Mouse (Mus musculus) ovary, adult 18-20 months (tissue): ENCODE measurements around the gene Smoc1.
A peak's percentile ranks its signal among the peaks of the same experiment; 100 is the strongest.

Experiments
- DNase-seq: peaks from one replicate; pipeline ENCODE4 v3.0.0; 2022; ENCODE audit warnings: low spot score, mixed read lengths

The Smoc1 gene

GRCm38 (mm10) chr12:81026277-81026994 lies at the start of gene Smoc1:
Gene Smoc1, plus strand, starts transcription at chr12:81026808.
- peak; percentile 81 for DNase-seq

- DNase-seq: no peak
Measured at GRCm38 (mm10) chr12:80982326-80982725, 44.3 kb upstream of the Smoc1 start.

DNA sequence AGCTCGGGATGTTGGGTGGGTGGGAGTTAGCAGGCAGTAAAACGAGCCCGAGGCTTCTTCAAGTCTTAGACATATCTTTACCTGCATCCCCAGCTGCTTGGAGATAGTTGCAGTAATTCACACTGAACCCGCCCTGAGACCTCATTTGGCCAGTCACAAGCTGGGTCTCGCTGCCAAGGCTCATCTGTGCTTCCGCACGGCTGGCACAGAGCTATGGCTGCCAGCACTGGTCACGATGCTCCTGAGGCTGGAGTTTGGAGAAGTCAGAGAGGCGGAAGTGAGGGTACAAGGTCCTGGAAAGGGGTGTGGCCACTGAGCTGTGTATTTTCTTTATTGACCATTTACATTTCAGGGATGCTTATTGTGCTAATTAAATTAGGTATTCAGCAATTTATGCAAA lies 42.9 kb upstream of the Smoc1 start:
- no peak for DNase-seq

- no peak for DNase-seq
Measured at GRCm38 (mm10) chr12:80986628-80987027, 40.0 kb upstream of the Smoc1 start.

- no peak for DNase-seq
Measured at GRCm38 (mm10) chr12:80988286-80988685, 38.3 kb upstream of the Smoc1 start.

GRCm38 (mm10) chr12:80990901-80991445 lies 35.6 kb upstream of the Smoc1 start:
- no peak for DNase-seq

GRCm38 (mm10) chr12:80991806-80992205 lies 34.8 kb upstream of the Smoc1 start:
- DNase-seq: no peak

- DNase-seq: no peak
Measured at GRCm38 (mm10) chr12:80992540-80993122, 34.0 kb upstream of the Smoc1 start.

DNA sequence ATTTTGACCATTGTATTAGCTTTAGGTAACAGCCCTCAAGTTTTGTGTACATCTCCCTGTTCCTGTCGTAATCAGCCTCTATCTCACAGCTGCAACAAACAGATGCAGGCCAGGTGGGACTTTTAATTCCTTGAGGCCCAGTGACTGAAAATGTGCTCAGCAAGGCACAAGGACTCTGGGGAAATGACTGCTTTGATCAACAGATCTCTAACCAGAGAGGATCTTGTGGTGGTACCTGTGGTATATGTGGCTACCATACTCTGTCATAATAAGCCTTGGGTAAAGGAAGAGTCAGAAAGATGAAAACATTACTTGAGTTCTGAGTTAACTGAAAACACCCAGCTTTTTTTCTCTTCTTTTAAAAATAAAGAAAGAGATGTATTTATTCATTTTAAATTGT lies 32.8 kb upstream of the Smoc1 start:
- no peak for DNase-seq

GRCm38 (mm10) chr12:80995326-80995725 lies 31.3 kb upstream of the Smoc1 start:
- no peak for DNase-seq

DNA sequence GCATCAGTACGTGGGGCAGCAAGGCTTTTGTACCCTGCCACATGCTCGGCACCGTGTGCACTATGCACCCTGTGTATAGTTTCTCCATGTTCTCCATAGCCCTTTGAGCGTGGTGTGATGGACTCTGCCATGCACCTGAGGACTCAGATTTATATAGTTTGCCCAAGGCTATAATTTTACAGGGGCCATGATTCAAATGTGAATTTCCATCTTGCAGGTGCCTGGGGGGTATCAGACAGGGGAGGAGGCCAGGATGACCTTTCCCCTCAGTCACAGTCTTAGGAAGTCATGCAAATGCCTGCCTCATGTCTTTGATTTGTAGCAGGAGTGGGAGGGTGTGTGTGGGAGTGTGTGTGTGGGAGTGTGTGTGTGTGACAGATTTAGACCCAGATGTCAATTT lies 29.0 kb upstream of the Smoc1 start:
- no peak for DNase-seq

GRCm38 (mm10) chr12:80998528-80999221 lies 27.9 kb upstream of the Smoc1 start:
- DNase-seq: no peak

DNA sequence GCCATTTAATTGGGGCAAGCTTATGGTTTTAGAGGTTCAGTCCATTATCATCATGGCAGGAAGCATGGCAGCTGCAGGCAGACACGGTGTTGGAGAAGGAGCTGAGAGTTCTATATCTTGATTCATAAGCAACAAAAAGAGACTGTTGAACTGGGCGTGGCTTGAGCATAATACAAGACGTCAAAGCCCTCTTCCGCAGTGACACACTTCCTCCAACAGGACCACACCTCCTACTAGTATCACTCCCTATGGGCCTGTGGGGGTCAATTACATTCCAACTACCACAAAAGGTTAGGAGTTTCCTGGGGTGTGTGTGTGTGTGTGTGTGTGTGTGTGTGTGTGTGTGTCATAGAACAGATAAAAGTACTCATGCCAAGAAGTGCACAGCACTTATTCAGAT lies 25.7 kb upstream of the Smoc1 start:
- no peak for DNase-seq

DNA sequence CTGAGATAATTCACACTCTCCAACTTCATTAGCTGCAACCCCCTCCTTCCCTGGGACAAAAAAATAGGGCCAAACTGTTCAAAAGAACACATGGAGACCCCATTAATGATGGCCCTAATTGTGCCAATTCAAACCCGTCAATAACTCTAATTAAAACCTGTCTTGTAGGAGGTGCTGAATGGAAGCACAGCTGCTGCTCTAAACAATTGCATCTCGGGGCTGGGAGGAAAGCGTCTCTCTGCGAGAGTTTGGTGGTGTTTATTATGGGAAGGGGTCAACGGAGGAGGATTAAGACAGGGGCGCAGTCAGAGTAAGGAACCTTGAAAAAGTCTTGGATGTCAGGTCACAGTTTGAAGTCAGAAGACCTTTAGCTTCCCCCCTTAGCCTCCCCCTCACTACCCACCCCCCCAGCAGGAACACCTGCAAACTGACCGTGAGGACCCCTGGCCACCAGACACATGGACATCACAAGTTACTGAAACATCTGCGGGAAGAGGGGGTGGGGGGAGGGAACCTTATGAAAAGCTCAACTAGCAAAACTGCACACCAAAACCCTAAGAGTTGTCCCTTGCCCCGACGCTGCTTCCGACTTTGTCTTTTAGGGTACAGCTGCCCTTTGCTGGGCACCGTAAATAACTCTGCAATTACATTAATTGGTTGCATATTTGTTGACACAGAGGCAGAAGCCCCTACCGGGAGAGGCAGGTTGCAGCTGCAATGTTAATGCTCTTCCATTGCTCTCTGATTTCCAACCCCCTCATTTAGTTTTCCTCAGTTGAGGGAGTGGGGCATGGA lies 23.6 kb upstream of the Smoc1 start:
- no peak for DNase-seq

DNA sequence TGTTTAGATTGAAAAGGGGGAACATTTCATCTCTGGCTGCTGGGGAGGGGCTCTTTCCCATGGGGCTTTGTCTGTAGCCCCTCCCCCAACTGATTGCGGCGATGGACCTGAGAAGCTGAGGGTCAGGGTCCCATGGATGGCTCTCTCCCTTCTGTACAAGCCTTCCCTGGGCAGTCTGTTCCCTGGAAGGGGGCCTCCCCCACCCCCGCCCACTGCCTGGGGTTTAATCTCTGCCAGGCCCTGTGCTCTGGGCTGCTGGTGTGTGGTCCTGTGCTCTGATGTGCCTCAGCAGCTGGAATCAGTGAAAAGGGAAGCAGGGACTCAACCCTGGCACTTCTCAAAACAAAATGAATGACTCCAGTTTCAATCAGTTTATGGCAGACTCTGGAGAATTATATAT lies 16.8 kb upstream of the Smoc1 start:
- no peak for DNase-seq

DNA sequence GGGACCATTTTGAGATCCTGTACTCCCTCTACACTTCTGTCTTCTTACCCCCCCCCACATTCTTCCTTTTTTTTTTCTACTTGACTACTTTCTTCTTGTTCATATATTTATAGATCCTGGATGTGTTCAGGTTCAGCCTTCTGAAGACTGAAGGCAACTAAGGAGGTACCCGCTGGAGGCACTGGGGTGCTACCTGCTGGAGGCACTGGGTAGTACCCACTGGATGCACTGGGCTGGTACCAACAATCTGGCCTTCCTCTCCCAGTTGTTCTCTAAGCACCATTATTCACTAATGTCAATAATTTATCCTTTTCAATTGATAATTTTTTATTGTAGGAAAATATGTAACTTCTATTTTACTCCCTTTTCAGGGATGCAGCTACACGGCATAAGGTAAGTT lies 14.6 kb upstream of the Smoc1 start:
- no peak for DNase-seq

DNA sequence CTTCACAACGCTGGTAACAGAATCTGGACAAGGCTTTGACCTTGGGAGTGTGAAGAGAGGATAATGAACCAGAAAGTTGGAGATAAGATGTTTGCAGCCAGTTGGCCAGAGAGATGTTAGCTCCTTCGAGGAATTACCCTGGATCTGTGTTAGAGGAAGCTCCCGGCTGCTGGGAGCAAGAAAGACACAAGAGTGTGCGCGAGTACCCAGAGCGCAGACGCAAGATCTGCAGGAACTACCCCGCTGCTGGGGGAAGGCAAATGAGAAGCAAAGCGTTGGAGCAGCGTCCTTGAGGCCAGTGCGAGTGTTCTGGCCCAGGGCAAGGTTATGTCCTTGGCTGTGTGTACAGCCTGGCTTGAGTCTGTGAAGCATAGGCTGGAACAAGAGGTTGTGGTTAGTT lies 13.1 kb upstream of the Smoc1 start:
- peak; percentile 82 for DNase-seq

DNA sequence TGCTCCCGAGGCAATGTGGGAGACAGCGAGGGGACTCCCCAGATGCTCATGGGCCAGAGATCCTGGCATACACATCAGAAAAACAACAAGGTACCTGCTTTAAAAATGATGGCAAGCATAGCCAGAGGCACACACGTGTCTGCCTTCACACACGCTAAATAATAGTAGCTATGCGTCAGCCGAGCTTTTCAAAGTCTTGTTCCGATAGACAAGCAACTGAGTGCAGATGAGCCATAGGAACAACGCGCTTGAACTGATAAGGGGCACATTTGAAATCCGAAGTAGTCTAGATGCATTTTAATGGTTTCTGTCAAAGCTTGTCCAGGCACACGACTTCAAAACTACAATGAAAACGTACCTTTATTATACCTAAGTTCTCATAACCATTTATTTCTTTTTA lies 9.0 kb upstream of the Smoc1 start:
- no peak for DNase-seq

- DNase-seq: no peak
Measured at GRCm38 (mm10) chr12:81018516-81019279, 7.9 kb upstream of the Smoc1 start.

DNA sequence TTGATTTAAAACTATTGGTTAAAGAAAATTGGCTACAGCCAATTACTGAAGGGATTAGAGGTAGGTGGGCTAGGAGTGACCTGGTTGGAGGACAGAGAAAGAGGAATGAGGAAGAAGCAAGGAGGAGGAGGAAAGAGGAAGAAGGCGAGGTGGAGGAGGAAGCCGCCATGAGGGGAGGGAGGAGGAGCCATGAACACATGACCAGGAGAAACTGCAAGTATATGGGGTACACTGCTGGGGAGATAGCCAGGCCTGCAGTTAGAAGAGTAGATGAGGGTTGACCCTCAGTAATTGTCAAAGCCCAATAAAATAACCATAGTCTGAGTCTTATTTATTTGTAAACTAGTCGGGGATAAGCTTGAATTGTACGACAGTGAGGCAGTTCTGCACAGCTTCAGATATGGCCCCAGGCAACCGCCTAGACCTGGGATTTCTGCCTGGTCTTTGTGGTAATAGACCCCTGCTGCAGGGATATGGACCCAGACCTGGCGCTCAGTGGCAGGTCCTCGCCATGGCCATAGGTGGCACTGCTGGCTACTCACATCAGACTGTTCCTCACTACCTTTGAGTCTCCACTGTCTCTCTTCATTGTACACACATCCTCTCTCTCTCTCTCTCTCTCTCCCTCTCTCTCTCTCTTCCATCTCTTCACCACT lies 7.2 kb upstream of the Smoc1 start:
- DNase-seq: no peak

DNA sequence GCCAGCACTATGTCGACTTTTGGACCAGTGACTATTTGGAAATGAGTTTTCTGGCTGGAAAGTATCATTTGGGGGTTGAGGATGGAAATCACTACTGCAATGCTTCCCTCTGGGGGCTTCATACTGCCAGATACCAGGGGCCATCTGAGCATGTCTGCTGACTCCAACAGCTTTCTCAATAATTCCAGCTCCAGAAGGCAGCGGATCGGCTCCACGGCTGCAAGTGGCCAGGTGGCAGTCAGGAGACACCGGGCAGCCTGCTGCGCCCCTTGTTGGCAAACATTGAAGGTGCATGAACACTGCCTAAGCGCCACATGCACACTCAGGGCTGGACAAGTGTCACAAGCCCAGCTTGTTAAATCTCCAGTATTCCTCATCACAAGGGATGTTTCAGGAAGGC lies 2.2 kb upstream of the Smoc1 start:
- no peak for DNase-seq
